Mouse (Mus musculus): Measurements from ENCODE around the gene Myo1d. TPM values are rescaled to one million over a fixed set of nuclear protein-coding genes. Genes with fewer than 3 reads are reported as not detected.

The Myo1d gene
- polyA plus RNA-seq, 1 experiment from 2014 or later, result 1.9 TPM

GRCm38 (mm10) chr11:80628992-80629865 is 150.6 kb downstream of the Myo1d start:
- Histone ChIP-seq H3K4me2 (replicated peaks) (no peak overlapping the region), H3K36me3 (no peaks in the 10 kb centered on the region), H3K4me1 (no peaks in the 10 kb centered on the region), H3K9ac (replicated peaks) (no peak overlapping the region), H3K9me3 (no peaks in the 10 kb centered on the region), H3K27ac (replicated peaks) (no peak overlapping the region), H3K4me3 (no peak overlapping the region), H3K27me3 (no peaks in the 10 kb centered on the region)
- WGBS, result 91% methylated on average over 10 of the region's 10 CpGs
- ATAC-seq (replicated peaks), result no peak

- Histone ChIP-seq H3K27ac (replicated peaks) (no peak overlapping the region), H3K9me3 (no peaks in the 10 kb centered on the region), H3K27me3 (no peaks in the 10 kb centered on the region), H3K4me2 (replicated peaks) (no peak overlapping the region), H3K4me1 (peaks cover 3% of the 10 kb centered on the region), H3K36me3 (no peaks in the 10 kb centered on the region), H3K4me3 (no peak overlapping the region), H3K9ac (replicated peaks) (no peak overlapping the region)
- WGBS, result 91% methylated on average over 4 of the region's 4 CpGs
- ATAC-seq (replicated peaks), result no peak
These were observed 151.2 kb downstream of the Myo1d start for GRCm38 (mm10) chr11:80628581-80628980.

- 2% methylated on average over 7 of the region's 7 CpGs for WGBS
- Histone ChIP-seq H3K9ac (replicated peaks) (peak overlapping the region; percentile 35), H3K9me3 (no peaks in the 10 kb centered on the region), H3K27me3 (peaks cover 15% of the 10 kb centered on the region; the same call in 1 of the 2 replicates), H3K4me2 (replicated peaks) (peak overlapping the region; percentile 44), H3K36me3 (no peaks in the 10 kb centered on the region), H3K27ac (replicated peaks) (peak overlapping the region; percentile 97), H3K4me1 (peaks cover 23% of the 10 kb centered on the region), H3K4me3 (peak overlapping the region; percentile 24)
- peak; percentile 83 for ATAC-seq (replicated peaks)
These were observed 156.8 kb downstream of the Myo1d start for GRCm38 (mm10) chr11:80623038-80623380.

- Histone ChIP-seq H3K4me3 (peak overlapping the region; percentile 24), H3K4me1 (peaks cover 23% of the 10 kb centered on the region), H3K4me2 (replicated peaks) (peak overlapping the region; percentile 44), H3K9me3 (no peaks in the 10 kb centered on the region), H3K36me3 (no peaks in the 10 kb centered on the region), H3K27me3 (peaks cover 15% of the 10 kb centered on the region; the same call in 1 of the 2 replicates), H3K9ac (replicated peaks) (peak overlapping the region; percentile 35), H3K27ac (replicated peaks) (peak overlapping the region; percentile 97)
- WGBS, result 2% methylated on average over 11 of the region's 11 CpGs
- ATAC-seq (replicated peaks), result peak; percentile 91
These were observed 157.4 kb downstream of the Myo1d start for GRCm38 (mm10) chr11:80622233-80623037.

GRCm38 (mm10) chr11:80614949-80615725 is 164.7 kb downstream of the Myo1d start:
- WGBS, result 47% methylated on average over 6 of the region's 6 CpGs
- no peak for ATAC-seq (replicated peaks)
- peak overlapping the region; percentile 24 for H3K27ac ChIP-seq (replicated peaks)

GRCm38 (mm10) chr11:80614418-80614817 is 165.4 kb downstream of the Myo1d start:
- Histone ChIP-seq H3K4me1 (peaks cover 12% of the 10 kb centered on the region), H3K9me3 (no peaks in the 10 kb centered on the region), H3K36me3 (no peaks in the 10 kb centered on the region), H3K27me3 (peaks cover 7% of the 10 kb centered on the region; the same call in 1 of the 2 replicates), H3K27ac (replicated peaks) (peak overlapping the region; percentile 24; the same call in 1 of the 2 replicates), H3K4me3 (no peak overlapping the region), H3K9ac (replicated peaks) (no peak overlapping the region), H3K4me2 (replicated peaks) (no peak overlapping the region)
- no peak for ATAC-seq (replicated peaks)
- WGBS, result 28% methylated on average over 5 of the region's 5 CpGs

More at GRCm38 (mm10) chr11:80614949-80615725, 164.7 kb downstream of the Myo1d start:
- Histone ChIP-seq H3K36me3 (no peaks in the 10 kb centered on the region), H3K4me1 (peaks cover 12% of the 10 kb centered on the region), H3K4me2 (replicated peaks) (no peak overlapping the region), H3K9me3 (no peaks in the 10 kb centered on the region), H3K9ac (replicated peaks) (no peak overlapping the region), H3K27me3 (peaks cover 13% of the 10 kb centered on the region; the same call in 1 of the 2 replicates), H3K4me3 (no peak overlapping the region)

- H3K36me3 ChIP-seq, result no peaks in the 10 kb centered on the region
- no peak overlapping the region for H3K27ac ChIP-seq (replicated peaks)
- no peak overlapping the region for H3K4me3 ChIP-seq
- H3K4me2 ChIP-seq (replicated peaks), result no peak overlapping the region
- WGBS, result 22% methylated on average over 6 of the region's 6 CpGs
- no peak for ATAC-seq (replicated peaks)
- no peaks in the 10 kb centered on the region for H3K9me3 ChIP-seq
- H3K9ac ChIP-seq (replicated peaks), result no peak overlapping the region
- H3K27me3 ChIP-seq, result no peaks in the 10 kb centered on the region; the same call in 1 of the 2 replicates
- H3K4me1 ChIP-seq, result peaks cover 12% of the 10 kb centered on the region
These were observed 166.3 kb downstream of the Myo1d start for GRCm38 (mm10) chr11:80613534-80613933.

- Histone ChIP-seq H3K4me3 (peak overlapping the region; percentile 31), H3K36me3 (no peaks in the 10 kb centered on the region), H3K9me3 (no peaks in the 10 kb centered on the region), H3K4me2 (replicated peaks) (peak overlapping the region; percentile 56), H3K9ac (replicated peaks) (peak overlapping the region; percentile 45), H3K27me3 (no peaks in the 10 kb centered on the region), H3K4me1 (peaks cover 29% of the 10 kb centered on the region), H3K27ac (replicated peaks) (peak overlapping the region; percentile 93)
- WGBS, result under 1% methylated on average over 24 of the region's 24 CpGs
- ATAC-seq (replicated peaks), result peak; percentile 85
These were observed 177.0 kb downstream of the Myo1d start for GRCm38 (mm10) chr11:80602707-80603441.

- Histone ChIP-seq H3K9me3 (no peaks in the 10 kb centered on the region), H3K27me3 (no peaks in the 10 kb centered on the region), H3K4me2 (replicated peaks) (peak overlapping the region; percentile 56), H3K27ac (replicated peaks) (peak overlapping the region; percentile 93), H3K4me3 (no peak overlapping the region), H3K36me3 (no peaks in the 10 kb centered on the region), H3K9ac (replicated peaks) (peak overlapping the region; percentile 45), H3K4me1 (peaks cover 29% of the 10 kb centered on the region)
- ATAC-seq (replicated peaks), result peak; percentile 43
- WGBS, result 14% methylated on average over 8 of the region's 8 CpGs
These were observed 177.8 kb downstream of the Myo1d start for GRCm38 (mm10) chr11:80602041-80602458.

- Histone ChIP-seq H3K4me3 (no peak overlapping the region), H3K9me3 (no peaks in the 10 kb centered on the region), H3K4me2 (replicated peaks) (no peak overlapping the region), H3K4me1 (peaks cover 29% of the 10 kb centered on the region), H3K9ac (replicated peaks) (no peak overlapping the region), H3K27ac (replicated peaks) (peak overlapping the region; percentile 93), H3K27me3 (no peaks in the 10 kb centered on the region), H3K36me3 (no peaks in the 10 kb centered on the region)
- no peak for ATAC-seq (replicated peaks)
- 72% methylated on average over 20 of the region's 20 CpGs for WGBS
These were observed 178.6 kb downstream of the Myo1d start for GRCm38 (mm10) chr11:80601040-80601864.
